Mouse (Mus musculus) intestine, postnatal 0 days (tissue): Measurements from ENCODE around the gene Etfrf1. TPM values are rescaled to one million over a fixed set of nuclear protein-coding genes. Genes with fewer than 3 reads are reported as not detected.

Experiments used
- ATAC-seq: fragments of 200-750 bp; cut with Nextera tagmentation; 2 replicates; pipeline ENCODE4 v1.8.0; 2017; ENCODE audit warnings: mild to moderate bottlenecking, moderate TSS enrichment, moderate library complexity
- H3K27ac ChIP-seq: fragments of 300-500 bp; sonication (generic); 2 replicates; pipeline ENCODE4 v1.5.1; 2014; ENCODE audit warnings: mild to moderate bottlenecking, low read depth, low read length, moderate library complexity
- H3K27me3 ChIP-seq: fragments of 300-500 bp; sonication (generic); replicated peaks from 2 replicates; pipeline ENCODE4 v1.6.1; 2014; ENCODE audit warnings: low read length, mixed read lengths; ENCODE audit not compliant: control insufficient read depth, insufficient read depth
- H3K36me3 ChIP-seq: fragments of 300-500 bp; sonication (generic); 2 replicates; pipeline ENCODE4 v1.6.1; 2014; ENCODE audit warnings: mild to moderate bottlenecking, moderate library complexity; ENCODE audit not compliant: control insufficient read depth, insufficient read depth
- H3K4me1 ChIP-seq: fragments of 300-500 bp; sonication (generic); replicated peaks from 2 replicates; pipeline ENCODE4 v1.6.1; 2014; ENCODE audit warnings: antibody characterized with exemption, low read length, mixed read lengths; ENCODE audit not compliant: control insufficient read depth, insufficient read depth
- H3K4me2 ChIP-seq: fragments of 300-500 bp; sonication (generic); replicated peaks from 2 replicates; pipeline ENCODE4 v1.6.1; 2014; ENCODE audit warnings: low read depth, mild to moderate bottlenecking, moderate library complexity
- H3K4me3 ChIP-seq: fragments of 300-500 bp; sonication (generic); 2 replicates; pipeline ENCODE4 v1.5.1; 2014; ENCODE audit warnings: low read depth, low read length
- H3K9ac ChIP-seq: fragments of 300-500 bp; sonication (generic); 2 replicates; pipeline ENCODE4 v1.6.1; 2014; ENCODE audit warnings: mild to moderate bottlenecking, low read depth, low read length
- H3K9me3 ChIP-seq: fragments of 300-500 bp; sonication (generic); 2 replicates; pipeline ENCODE4 v1.6.1; 2016; ENCODE audit warnings: mixed run types; ENCODE audit not compliant: control insufficient read depth
- CTCF ChIP-seq: sonication (generic); IDR thresholded peaks from 2 replicates; pipeline ENCODE4 v1.5.1; 2016; ENCODE audit warnings: low read depth, mild to moderate bottlenecking, control low read depth, antibody characterized with exemption, moderate library complexity
- WGBS: fragments of 180-500 bp; shearing (Covaris S2); extraction: QIAGEN DNeasy Blood & Tissue Kit; methylation state at CpG from one replicate; pipeline ENCODE4 v1.1.7; 2014; 5-methylcytosine and 5-hydroxymethylcytosine counted together
- polyA plus RNA-seq: library from polyadenylated mRNA; unstranded; fragments of >200 nt; fragmentation: Nextera tagmentation; extraction: Ambion mirVana; gene quantifications from 2 replicates; pipeline ENCODE4 v1.2.1, GENCODE M21; 2015

Gene Etfrf1
- polyA plus RNA-seq, 1 experiment from 2014 or later: 48.8 TPM

DNA sequence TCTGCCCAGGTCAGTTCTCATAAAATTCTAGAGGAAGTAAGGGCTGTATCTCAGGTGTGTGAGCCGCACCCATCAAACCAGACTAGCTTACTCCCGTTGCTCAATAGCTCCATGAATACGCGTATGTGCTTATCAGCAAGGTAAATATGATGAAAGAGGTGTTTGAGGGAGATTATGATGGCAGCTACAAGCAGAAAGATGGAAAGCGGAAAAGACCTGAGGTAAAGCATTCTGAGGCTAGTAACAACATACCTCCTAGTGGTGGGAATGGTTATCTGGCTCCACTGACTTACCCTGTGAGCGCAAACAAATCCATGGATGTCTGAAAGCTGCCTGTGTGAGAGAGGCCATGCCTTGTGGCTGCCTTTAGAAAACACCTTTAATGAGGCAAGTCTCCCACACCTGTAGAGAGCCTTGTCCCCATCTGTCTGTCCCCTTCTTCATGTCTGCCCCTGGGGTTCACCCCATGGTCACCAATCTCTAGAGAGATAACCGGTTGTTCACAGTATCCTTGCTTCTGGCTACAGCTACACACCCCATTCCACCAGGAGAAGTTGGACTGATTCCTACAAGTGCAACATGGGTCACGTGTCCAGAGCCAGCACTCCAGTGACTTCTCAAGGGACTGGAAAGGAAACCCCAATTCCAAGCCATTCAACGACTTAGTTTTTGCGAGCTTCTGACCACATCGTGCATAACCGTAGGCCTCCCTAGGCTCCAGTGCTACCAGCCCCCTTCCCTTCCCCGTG is 45.2 kb downstream of the Etfrf1 start:
- peak; percentile 72 for TF ChIP-seq CTCF
- no peak overlapping the region for H3K27ac ChIP-seq
- H3K36me3 ChIP-seq: no peaks in the 10 kb centered on the region
- no peak overlapping the region for H3K9ac ChIP-seq
- no peak overlapping the region for H3K4me2 ChIP-seq
- no peaks in the 10 kb centered on the region for H3K27me3 ChIP-seq
- no peak overlapping the region for H3K4me3 ChIP-seq
- peaks cover 4% of the 10 kb centered on the region; the same call in 1 of the 2 replicates for H3K4me1 ChIP-seq
- WGBS: 37% methylated on average over 13 of the region's 13 CpGs
- H3K9me3 ChIP-seq: no peaks in the 10 kb centered on the region
- peak; percentile 95 for ATAC-seq

DNA sequence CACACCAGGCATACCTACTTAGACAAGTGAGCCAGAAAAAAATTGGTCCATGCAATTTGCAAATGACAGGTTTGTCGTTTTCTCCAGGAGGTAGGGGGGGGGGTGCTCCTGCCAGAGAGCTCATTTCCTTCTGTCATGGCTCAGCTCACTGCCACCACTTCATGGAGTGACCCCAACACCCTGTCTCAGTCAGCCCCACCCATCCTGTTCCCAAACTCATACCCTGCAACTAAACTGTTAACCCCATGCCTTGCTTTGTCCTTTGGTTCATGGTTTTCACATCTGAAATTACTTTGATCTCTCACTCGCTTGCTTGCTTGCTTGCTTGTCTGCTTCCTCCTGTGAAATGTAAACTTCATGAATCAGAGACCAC is 45.8 kb downstream of the Etfrf1 start:
- H3K4me1 ChIP-seq: peaks cover 4% of the 10 kb centered on the region; the same call in 1 of the 2 replicates
- H3K27ac ChIP-seq: no peak overlapping the region
- no peaks in the 10 kb centered on the region for H3K9me3 ChIP-seq
- no peak overlapping the region for H3K4me3 ChIP-seq
- H3K27me3 ChIP-seq: no peaks in the 10 kb centered on the region
- WGBS: 33% methylated on average over 2 of the region's 2 CpGs
- no peak overlapping the region for H3K4me2 ChIP-seq
- no peak for TF ChIP-seq CTCF
- no peaks in the 10 kb centered on the region for H3K36me3 ChIP-seq
- ATAC-seq: no peak
- H3K9ac ChIP-seq: no peak overlapping the region

DNA sequence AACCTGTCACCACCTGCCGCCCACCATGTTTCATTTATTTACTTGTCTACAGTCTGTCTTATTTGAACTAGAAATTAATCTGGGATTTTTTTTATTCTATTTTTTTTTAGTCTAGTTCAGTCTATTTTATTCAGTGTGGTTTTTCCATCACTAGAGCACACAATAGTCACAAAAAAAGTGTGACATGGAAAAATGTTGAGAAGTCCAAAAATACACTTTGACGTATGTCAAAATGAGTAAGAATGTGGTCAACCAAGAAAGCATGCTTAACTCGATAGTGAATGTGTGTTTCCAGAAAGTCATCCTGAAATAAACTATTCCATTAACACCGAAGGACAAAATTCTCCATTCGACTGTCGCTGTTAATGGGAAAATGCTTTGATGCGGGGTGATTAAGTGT is 51.4 kb downstream of the Etfrf1 start:
- Histone ChIP-seq H3K36me3 (no peaks in the 10 kb centered on the region), H3K27me3 (no peaks in the 10 kb centered on the region), H3K9ac (no peak overlapping the region), H3K4me1 (no peaks in the 10 kb centered on the region), H3K27ac (no peak overlapping the region), H3K4me2 (no peak overlapping the region), H3K9me3 (no peaks in the 10 kb centered on the region), H3K4me3 (no peak overlapping the region)
- 92% methylated on average over 7 of the region's 7 CpGs for WGBS
- no peak for ATAC-seq
- no peak for TF ChIP-seq CTCF

Other genes starting within 250 kb of the Etfrf1 start
- 0.71 and 1.0 TPM in 2 replicates for gene Bcat1, start 134.9 kb upstream of the Etfrf1 start, polyA plus RNA-seq
- 1.1 and 1.4 TPM in 2 replicates for gene Lrmp, start 95.5 kb upstream of the Etfrf1 start, polyA plus RNA-seq
- gene Casc1, start 129 bp upstream of the Etfrf1 start, polyA plus RNA-seq: 0.08 TPM in 2 replicates
- 62.0 and 64.2 TPM in 2 replicates for gene Kras, start 39.1 kb downstream of the Etfrf1 start, polyA plus RNA-seq